Mouse (Mus musculus) MEL (cell line): ENCODE results near the gene Bmpr1b.

Experiments used
- CTCF ChIP-seq, 3 experiments: IDR thresholded peaks in 2 of 3; conservative IDR thresholded peaks in 1 of 3; 2 replicates each; pipeline ENCODE4 v1.5.1; 2011 to 2012; ENCODE audit warnings: low read length in 3 of 3, low read depth in 2 of 3, mild to moderate bottlenecking in 2 of 3, improper control_type of control experiment in 1 of 3, inconsistent platforms in 1 of 3, mixed read lengths in 1 of 3, moderate library complexity in 1 of 3; ENCODE audit not compliant: control insufficient read depth in 1 of 3, insufficient read depth in 1 of 3, poor library complexity in 1 of 3, severe bottlenecking in 1 of 3
- EP300 ChIP-seq, 2 experiments: IDR thresholded peaks; 2 replicates each; pipeline ENCODE4 v1.6.1; 2011; ENCODE audit warnings: improper control_type of control experiment in 2 of 2, low read length in 2 of 2, low read depth in 1 of 2, mild to moderate bottlenecking in 1 of 2
- ETS1 ChIP-seq: IDR thresholded peaks from 2 replicates; pipeline ENCODE4 v1.6.1; 2012; ENCODE audit warnings: low read depth, mild to moderate bottlenecking, inconsistent platforms, low read length, improper control_type of control experiment, moderate library complexity
- MAX ChIP-seq: IDR thresholded peaks from 2 replicates; pipeline ENCODE4 v1.6.1; 2011; ENCODE audit warnings: low read length, improper control_type of control experiment
- NRF1 ChIP-seq: IDR thresholded peaks from 2 replicates; pipeline ENCODE4 v1.6.1; 2014; ENCODE audit warnings: low read depth, mild to moderate bottlenecking, inconsistent platforms, low read length, improper control_type of control experiment, moderate library complexity; ENCODE audit not compliant: poor library complexity, insufficient read depth, severe bottlenecking
- POLR2A ChIP-seq, 2 experiments: IDR thresholded peaks; 2 replicates each; pipeline ENCODE4 v1.6.1; 2011 to 2012; ENCODE audit warnings: low read length in 2 of 2, mild to moderate bottlenecking in 2 of 2, control low read depth in 1 of 2, improper control_type of control experiment in 1 of 2, low read depth in 1 of 2, moderate library complexity in 1 of 2; ENCODE audit not compliant: control insufficient read depth in 1 of 2, insufficient read depth in 1 of 2, poor library complexity in 1 of 2
- POLR2AphosphoS2 ChIP-seq: IDR thresholded peaks from 2 replicates; pipeline ENCODE4 v1.6.1; 2011; ENCODE audit warnings: low read length, improper control_type of control experiment
- UBTF ChIP-seq: IDR thresholded peaks from 2 replicates; pipeline ENCODE4 v1.6.1; 2012; ENCODE audit warnings: low read depth, mild to moderate bottlenecking, inconsistent platforms, low read length, improper control_type of control experiment, moderate library complexity, borderline replicate concordance; ENCODE audit not compliant: insufficient read depth

DNA sequence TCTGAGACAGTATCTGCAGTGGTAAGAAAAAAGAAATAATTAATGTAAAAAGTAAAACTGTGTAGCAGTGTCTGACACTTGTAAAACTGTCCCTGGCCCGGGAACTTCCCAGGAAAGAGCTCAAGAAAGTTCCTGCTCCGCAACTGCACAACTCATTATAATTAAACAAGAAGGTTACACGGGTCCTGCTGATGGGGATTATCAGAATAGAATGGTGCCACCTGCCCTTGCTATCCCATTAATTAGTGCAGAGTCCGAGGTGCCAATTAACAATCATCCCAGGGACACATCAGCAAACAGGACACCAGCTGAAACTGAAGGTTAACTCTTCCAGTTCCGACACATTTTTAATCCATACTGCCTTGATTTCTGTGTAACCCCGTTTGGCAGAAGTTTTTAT is 216.3 kb downstream of the Bmpr1b start:
- TF ChIP-seq POLR2A (IDR thresholded peaks at IDR 0.05; ENCODE audit: control insufficient read depth in 1 of 2, insufficient read depth in 1 of 2, low read depth in 1 of 2, low read length in 2 of 2, poor library complexity in 1 of 2) (no peak), CTCF (IDR thresholded peaks at IDR 0.05 in 2 of 3, conservative IDR thresholded peaks at IDR 0.05 in 1 of 3; ENCODE audit: control insufficient read depth in 1 of 3, insufficient read depth in 1 of 3, low read depth in 2 of 3, low read length in 3 of 3, poor library complexity in 1 of 3, severe bottlenecking in 1 of 3) (no peak), EP300 (IDR thresholded peaks at IDR 0.05; ENCODE audit: low read depth in 1 of 2, low read length in 2 of 2) (no peak), POLR2AphosphoS2 (no peak), UBTF (no peak), MAX (no peak), ETS1 (no peak), NRF1 (no peak)
